Mouse (Mus musculus) kidney, embryonic 16.5 days (tissue): Measurements from ENCODE around the gene Ranbp9. TPM values are rescaled to one million over a fixed set of nuclear protein-coding genes. Genes with fewer than 3 reads are reported as not detected.

Experiments used
- ATAC-seq: fragments of 200-750 bp; cut with Nextera tagmentation; 2 replicates; pipeline ENCODE4 v1.8.0; 2017; ENCODE audit warnings: moderate TSS enrichment; ENCODE audit not compliant: low FRiP score, low TSS enrichment
- H3K27ac ChIP-seq: fragments of 300-500 bp; sonication (generic); 2 replicates; pipeline ENCODE4 v1.5.1; 2014; ENCODE audit warnings: low read length
- H3K27me3 ChIP-seq: fragments of 300-500 bp; sonication (generic); 2 replicates; pipeline ENCODE4 v1.6.1; 2014; ENCODE audit warnings: low read length, control low read depth, mixed read lengths; ENCODE audit not compliant: insufficient read depth
- H3K36me3 ChIP-seq: fragments of 300-500 bp; sonication (generic); 2 replicates; pipeline ENCODE4 v1.6.1; 2014; ENCODE audit warnings: low read length, control low read depth, mixed read lengths; ENCODE audit not compliant: insufficient read depth
- H3K4me1 ChIP-seq: fragments of 300-500 bp; sonication (generic); 2 replicates; pipeline ENCODE4 v1.6.1; 2014; ENCODE audit warnings: low read length, control low read depth, mixed read lengths; ENCODE audit not compliant: insufficient read depth
- H3K4me2 ChIP-seq: fragments of 300-500 bp; sonication (generic); replicated peaks from 2 replicates; pipeline ENCODE4 v1.6.1; 2014; ENCODE audit warnings: low read depth, low read length
- H3K4me3 ChIP-seq: fragments of 300-500 bp; sonication (generic); 2 replicates; pipeline ENCODE4 v1.5.1; 2014; ENCODE audit warnings: mild to moderate bottlenecking, low read length
- H3K9ac ChIP-seq: fragments of 300-500 bp; sonication (generic); replicated peaks from 2 replicates; pipeline ENCODE4 v1.6.1; 2014; ENCODE audit warnings: low read length
- H3K9me3 ChIP-seq: fragments of 300-500 bp; sonication (generic); 2 replicates; pipeline ENCODE4 v1.6.1; 2016; ENCODE audit warnings: low read length, control low read depth
- WGBS: fragments of 180-500 bp; shearing (Covaris S2); extraction: QIAGEN DNeasy Blood & Tissue Kit; methylation state at CpG from one replicate; pipeline ENCODE4 v1.1.7; 2014; 5-methylcytosine and 5-hydroxymethylcytosine counted together
- polyA plus RNA-seq: library from polyadenylated mRNA; unstranded; fragments of >200 nt; fragmentation: Nextera tagmentation; extraction: Ambion mirVana; gene quantifications from 2 replicates; pipeline ENCODE4 v1.2.1, GENCODE M21; 2015

The Ranbp9 gene
- polyA plus RNA-seq, 1 experiment from 2014 or later = 9.1 TPM

DNA sequence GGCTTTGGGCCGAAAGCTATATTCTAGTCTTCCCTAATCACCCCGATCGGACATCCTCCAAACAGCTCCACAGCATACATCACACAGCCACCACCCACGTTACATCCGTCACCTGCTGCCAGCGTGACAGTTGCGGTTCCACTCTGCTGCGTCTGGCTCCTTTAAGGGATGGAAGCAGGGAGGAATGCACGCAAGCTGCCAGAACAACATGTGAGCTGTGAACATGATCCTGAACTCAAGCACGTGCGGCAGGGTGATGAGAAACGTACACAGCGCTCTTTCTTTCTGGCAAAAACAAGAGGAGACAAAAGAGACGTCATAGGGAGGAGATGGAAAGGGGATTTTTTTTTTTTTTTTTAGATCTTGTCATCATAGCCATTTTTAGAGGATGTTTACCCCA lies 17.8 kb upstream of the Ranbp9 start:
- H3K36me3 ChIP-seq = no peaks in the 10 kb centered on the region
- H3K9ac ChIP-seq = no peak overlapping the region
- H3K4me1 ChIP-seq = peaks cover 16% of the 10 kb centered on the region
- 0 out of 2 replicates have a peak overlapping the region, but pooled peaks have one; percentile 5 for H3K27ac ChIP-seq
- 0 out of 2 replicates have a peak, but pooled peaks have one; percentile 28 for ATAC-seq
- peak overlapping the region; percentile 13; the same call in 1 of the 2 replicates for H3K4me2 ChIP-seq
- no peak overlapping the region for H3K4me3 ChIP-seq
- H3K9me3 ChIP-seq = no peaks in the 10 kb centered on the region
- H3K27me3 ChIP-seq = no peaks in the 10 kb centered on the region
- 28% methylated on average over 14 of the region's 14 CpGs for WGBS

DNA sequence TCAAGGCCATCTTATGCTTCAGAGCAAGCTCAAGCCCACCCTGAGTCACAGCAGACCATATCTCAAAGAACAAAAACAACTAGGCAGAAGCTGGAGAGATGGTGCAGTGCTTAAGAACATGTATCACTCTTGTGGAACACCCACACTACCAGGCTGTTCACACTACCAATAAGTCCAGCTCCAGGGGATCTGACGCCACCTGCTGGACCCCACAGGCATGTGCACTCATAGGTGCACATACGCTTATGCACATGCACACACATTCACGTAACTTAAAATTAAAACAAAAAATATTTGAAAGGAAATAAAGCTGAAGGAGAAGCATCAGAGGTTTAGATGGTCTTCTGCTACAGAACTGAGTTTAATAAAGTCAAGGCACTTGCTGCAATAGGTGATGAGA lies 16.7 kb upstream of the Ranbp9 start:
- Histone ChIP-seq H3K27ac (no peak overlapping the region), H3K9ac (no peak overlapping the region), H3K4me2 (no peak overlapping the region), H3K36me3 (no peaks in the 10 kb centered on the region), H3K27me3 (no peaks in the 10 kb centered on the region), H3K4me1 (peaks cover 6% of the 10 kb centered on the region), H3K9me3 (no peaks in the 10 kb centered on the region), H3K4me3 (no peak overlapping the region)
- 96% methylated on average over 3 of the region's 3 CpGs for WGBS
- no peak for ATAC-seq

DNA sequence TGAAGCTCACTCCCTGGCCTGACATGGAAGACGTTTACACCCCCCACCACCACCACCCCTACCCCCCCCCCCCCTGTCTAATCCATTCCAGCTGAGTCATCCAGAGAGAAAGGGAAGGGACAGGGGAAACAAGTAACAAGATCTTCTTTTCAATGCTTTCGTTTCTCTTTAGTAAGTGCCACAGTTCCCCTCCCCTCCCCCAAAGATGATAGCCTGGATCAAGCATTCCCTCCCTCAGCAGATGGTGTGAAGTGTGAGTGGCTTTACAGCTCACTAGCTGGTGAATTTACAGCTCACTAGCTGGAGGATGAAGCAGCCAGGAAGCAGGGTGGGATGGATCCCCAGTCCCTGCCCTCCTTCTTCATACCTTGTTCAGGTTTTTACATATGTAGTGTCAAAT lies 15.6 kb upstream of the Ranbp9 start:
- no peak for ATAC-seq
- WGBS = 18% methylated on average over 2 of the region's 2 CpGs
- Histone ChIP-seq H3K4me3 (no peak overlapping the region), H3K9ac (no peak overlapping the region), H3K4me2 (no peak overlapping the region), H3K4me1 (peaks cover 6% of the 10 kb centered on the region), H3K9me3 (no peaks in the 10 kb centered on the region), H3K27ac (no peak overlapping the region), H3K27me3 (no peaks in the 10 kb centered on the region), H3K36me3 (no peaks in the 10 kb centered on the region)

DNA sequence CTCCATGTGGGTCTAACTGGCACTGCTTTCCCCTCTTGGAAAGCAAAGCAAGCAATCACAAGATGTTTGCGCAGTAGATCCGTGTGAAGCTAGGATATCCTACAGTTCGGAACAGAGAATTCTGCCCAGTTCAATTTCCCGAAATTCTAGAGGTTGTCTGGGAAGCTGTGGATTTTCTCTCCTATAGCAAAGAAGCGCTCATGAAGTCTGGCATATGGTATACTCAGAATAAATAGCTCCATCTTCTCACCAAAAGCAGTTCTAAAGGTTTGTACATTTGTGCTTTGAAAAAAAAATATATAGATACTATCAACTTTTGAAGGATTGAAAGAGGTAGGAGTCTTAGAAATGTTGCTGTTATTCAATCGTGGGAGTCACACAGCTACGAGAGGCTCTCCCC lies 14.6 kb upstream of the Ranbp9 start:
- Histone ChIP-seq H3K36me3 (no peaks in the 10 kb centered on the region), H3K9me3 (no peaks in the 10 kb centered on the region; the same call in 1 of the 2 replicates), H3K27me3 (no peaks in the 10 kb centered on the region), H3K4me3 (no peak overlapping the region), H3K9ac (no peak overlapping the region), H3K27ac (no peak overlapping the region), H3K4me2 (no peak overlapping the region), H3K4me1 (peaks cover 6% of the 10 kb centered on the region)
- ATAC-seq = no peak
- WGBS = 80% methylated on average over 7 of the region's 7 CpGs

DNA sequence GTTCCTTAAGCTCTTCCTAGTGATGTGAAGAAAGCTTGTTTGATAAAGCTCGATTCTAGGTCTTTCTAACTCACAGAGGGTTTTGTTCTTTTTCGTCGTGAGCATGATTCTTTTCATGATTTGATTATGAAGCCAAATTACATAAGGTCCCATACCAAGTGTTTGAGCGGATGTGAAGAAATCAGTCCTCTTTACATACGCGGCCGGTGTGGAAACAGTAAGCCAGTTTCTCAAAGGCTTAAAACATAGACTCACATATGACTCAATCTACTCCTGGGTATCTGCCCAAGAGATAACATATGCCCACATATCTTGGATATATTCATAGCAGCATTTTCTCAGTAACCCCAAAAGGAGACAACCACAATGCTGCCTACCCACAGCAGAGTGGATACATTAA lies 12.6 kb upstream of the Ranbp9 start:
- ATAC-seq = no peak
- Histone ChIP-seq H3K4me3 (no peak overlapping the region), H3K9me3 (no peaks in the 10 kb centered on the region; the same call in 1 of the 2 replicates), H3K27ac (no peak overlapping the region), H3K9ac (no peak overlapping the region), H3K4me1 (no peaks in the 10 kb centered on the region), H3K27me3 (no peaks in the 10 kb centered on the region), H3K36me3 (no peaks in the 10 kb centered on the region), H3K4me2 (no peak overlapping the region)
- 92% methylated on average over 7 of the region's 7 CpGs for WGBS

DNA sequence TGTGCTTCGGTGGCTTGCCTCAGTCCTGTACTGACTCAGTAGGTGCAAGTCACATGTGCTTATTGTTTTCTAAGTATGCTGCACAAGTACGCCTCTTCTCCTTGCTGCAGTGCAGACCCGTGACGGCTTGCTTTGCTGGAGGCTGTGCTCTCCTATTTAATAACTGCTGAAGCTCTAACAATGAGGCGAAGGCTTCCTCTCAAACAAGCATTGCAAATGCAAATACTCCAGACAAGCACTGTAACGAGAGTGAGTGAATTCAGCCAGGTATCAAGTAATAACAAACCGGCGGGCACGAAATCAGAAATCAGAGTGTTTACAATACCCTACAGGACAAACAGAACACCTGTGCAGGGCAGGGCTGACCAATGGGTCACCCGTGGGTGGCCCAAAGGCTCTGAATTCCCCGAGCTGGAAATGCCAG lies 12.0 kb upstream of the Ranbp9 start:
- H3K4me2 ChIP-seq = no peak overlapping the region

DNA sequence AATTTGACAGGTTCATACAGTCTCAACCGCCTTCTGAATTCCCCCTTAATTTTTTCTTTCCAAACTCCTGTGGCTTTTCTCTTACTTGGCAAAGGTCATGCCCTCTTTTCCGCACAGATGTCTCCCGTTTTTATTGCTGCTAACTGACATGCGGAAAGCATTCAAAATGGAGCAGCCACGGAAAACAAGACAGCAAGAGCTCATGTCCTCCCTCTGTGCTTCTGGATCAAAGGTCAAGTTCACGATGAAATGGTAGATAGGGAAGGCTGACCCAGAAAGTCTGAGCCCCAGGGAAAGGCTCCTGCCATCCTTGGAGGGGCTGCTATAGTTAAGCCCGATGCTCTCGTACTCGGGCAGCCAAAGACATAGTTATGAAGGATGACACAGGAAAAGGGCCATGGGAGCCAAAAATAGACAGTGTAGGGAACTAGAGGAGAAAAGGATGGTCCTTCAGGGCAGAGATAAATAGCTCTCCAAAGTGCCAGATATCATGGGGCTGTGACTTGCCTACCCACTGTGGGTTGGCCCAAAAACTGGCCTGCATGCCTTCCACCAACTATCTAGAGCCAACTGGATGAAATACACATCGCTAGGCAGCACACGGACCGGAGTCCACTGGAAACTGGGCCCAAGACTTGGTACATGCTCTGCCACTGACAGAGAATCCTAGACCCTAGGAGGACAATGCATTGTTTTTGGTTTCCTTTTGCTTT lies 5.6 kb upstream of the Ranbp9 start:
- H3K36me3 ChIP-seq = no peaks in the 10 kb centered on the region

More for the DNA sequence above, 12.0 kb upstream of the Ranbp9 start:
- Histone ChIP-seq H3K4me1 (no peaks in the 10 kb centered on the region), H3K9me3 (no peaks in the 10 kb centered on the region; the same call in 1 of the 2 replicates), H3K27me3 (no peaks in the 10 kb centered on the region), H3K27ac (no peak overlapping the region), H3K36me3 (no peaks in the 10 kb centered on the region), H3K9ac (no peak overlapping the region), H3K4me3 (no peak overlapping the region)
- ATAC-seq = 0 out of 2 replicates have a peak, but pooled peaks have one; percentile 31
- 66% methylated on average over 11 of the region's 11 CpGs for WGBS

DNA sequence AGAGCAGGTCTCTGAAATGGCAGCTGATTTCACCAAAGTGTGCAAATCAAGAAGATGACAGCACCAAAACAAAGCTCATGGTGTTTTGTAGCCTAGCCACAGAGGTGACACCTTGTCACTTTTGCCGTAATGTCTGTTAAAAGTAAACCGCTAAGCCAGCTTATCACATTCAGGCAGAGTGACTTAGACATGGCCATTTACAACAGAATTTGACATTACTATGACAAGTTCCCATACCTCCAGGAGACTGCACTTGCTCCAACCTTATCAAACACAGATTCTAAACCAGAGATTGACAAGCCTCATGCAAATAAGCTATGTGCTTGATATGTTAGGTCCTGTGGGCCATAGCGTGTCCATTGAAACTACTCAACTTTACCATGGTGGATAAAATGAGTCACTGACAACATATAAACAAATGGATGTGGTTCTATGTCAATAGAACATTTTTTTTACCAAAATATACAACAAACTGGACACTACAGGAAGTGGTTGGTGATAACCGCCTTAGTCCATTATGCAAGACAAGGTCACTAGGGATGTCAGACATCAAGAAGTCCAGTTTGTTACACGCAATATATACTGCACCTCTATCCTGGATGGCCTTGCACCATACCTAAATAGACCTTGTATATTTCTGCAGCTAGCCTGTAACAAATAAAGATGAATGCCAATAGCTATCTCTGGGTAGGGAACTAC lies 4.3 kb upstream of the Ranbp9 start:
- H3K4me3 ChIP-seq = no peak overlapping the region
- ATAC-seq = no peak
- H3K27me3 ChIP-seq = no peaks in the 10 kb centered on the region
- H3K9me3 ChIP-seq = no peaks in the 10 kb centered on the region; the same call in 1 of the 2 replicates
- H3K27ac ChIP-seq = no peak overlapping the region
- H3K4me1 ChIP-seq = peaks cover 11% of the 10 kb centered on the region
- no peak overlapping the region for H3K9ac ChIP-seq
- H3K4me2 ChIP-seq = no peak overlapping the region
- WGBS = 92% methylated on average over 5 of the region's 5 CpGs
- H3K36me3 ChIP-seq = no peaks in the 10 kb centered on the region

More for the DNA sequence above, 5.6 kb upstream of the Ranbp9 start:
- Histone ChIP-seq H3K27me3 (no peaks in the 10 kb centered on the region), H3K27ac (no peak overlapping the region), H3K9ac (no peak overlapping the region), H3K4me3 (no peak overlapping the region), H3K9me3 (no peaks in the 10 kb centered on the region; the same call in 1 of the 2 replicates), H3K4me1 (peaks cover 11% of the 10 kb centered on the region), H3K4me2 (no peak overlapping the region)
- no peak for ATAC-seq
- 40% methylated on average over 12 of the region's 12 CpGs for WGBS

DNA sequence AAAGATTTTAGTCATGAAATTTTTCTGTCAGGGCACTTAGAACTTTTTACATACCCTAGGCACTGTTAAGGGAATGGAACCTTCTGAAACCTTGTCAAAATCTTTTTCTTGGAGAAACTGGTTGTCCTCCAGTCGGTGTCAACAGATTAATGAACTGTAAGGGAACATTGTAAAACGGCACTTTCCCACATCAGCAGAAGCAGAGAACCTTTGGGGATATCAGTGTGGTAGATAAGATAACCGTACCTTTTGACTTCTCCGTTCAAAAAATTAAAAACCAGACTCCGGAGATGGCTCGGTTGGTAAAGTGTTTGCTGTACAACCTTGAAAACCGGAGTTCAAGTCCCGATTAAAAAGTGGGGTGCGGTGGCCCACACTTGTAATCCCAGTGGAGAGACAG lies 1.7 kb upstream of the Ranbp9 start:
- Histone ChIP-seq H3K9me3 (no peaks in the 10 kb centered on the region), H3K4me3 (no peak overlapping the region), H3K27me3 (no peaks in the 10 kb centered on the region), H3K27ac (no peak overlapping the region), H3K4me1 (peaks cover 20% of the 10 kb centered on the region), H3K4me2 (no peak overlapping the region), H3K36me3 (no peaks in the 10 kb centered on the region), H3K9ac (no peak overlapping the region)
- 83% methylated on average over 9 of the region's 9 CpGs for WGBS
- no peak for ATAC-seq

DNA sequence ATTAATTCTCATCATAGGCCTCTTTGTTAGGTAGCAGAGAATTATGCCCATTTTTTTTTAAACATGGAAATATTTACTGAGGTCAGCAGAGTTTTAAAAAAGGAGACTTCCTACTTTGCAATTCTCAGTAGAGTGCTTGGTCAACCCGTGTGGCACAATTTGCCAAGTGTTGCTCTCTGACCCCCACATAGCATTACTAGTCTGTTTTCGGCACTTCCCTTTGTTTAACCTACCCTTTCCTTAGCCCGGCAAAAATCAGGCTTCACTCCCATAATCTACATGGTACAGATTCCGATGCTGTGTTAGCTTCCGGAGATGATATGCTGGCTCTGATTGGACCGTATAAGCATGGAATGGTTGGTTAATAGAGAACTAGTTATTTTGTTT lies 770 bp upstream of the Ranbp9 start:
- ATAC-seq = no peak; the same call in 1 of the 2 replicates
- no peaks in the 10 kb centered on the region for H3K36me3 ChIP-seq
- H3K4me3 ChIP-seq = peak overlapping the region; percentile 99
- H3K9me3 ChIP-seq = no peaks in the 10 kb centered on the region
- peak overlapping the region; percentile 74 for H3K4me2 ChIP-seq
- WGBS = 46% methylated on average over 6 of the region's 6 CpGs
- H3K27me3 ChIP-seq = no peaks in the 10 kb centered on the region
- peak overlapping the region; percentile 98 for H3K9ac ChIP-seq
- H3K27ac ChIP-seq = peak overlapping the region; percentile 99
- H3K4me1 ChIP-seq = peaks cover 28% of the 10 kb centered on the region
